Mouse (Mus musculus) left cerebral cortex, postnatal 36 days (tissue): ENCODE measurements around the gene Thy1. TPM values are rescaled to one million over a fixed set of nuclear protein-coding genes. Genes with fewer than 3 reads are reported as not detected.

Experiments
- DNase-seq, 2 experiments: peaks; one replicate each; pipeline ENCODE4 v3.0.0; 2021 to 2022; ENCODE audit warnings: low spot score in 2 of 2, mixed read lengths in 1 of 2
- intact Hi-C: fragments of 180-260 bp; cut with DNase I; formaldehyde crosslinking; loops from one replicate; pipeline ENCODE4 v1.15.1; 2025
- total RNA-seq, 2 experiments: library from RNA; stranded (reverse); gene quantifications; 2 replicates each; pipeline ENCODE4 v1.2.3; 2021

Thy1 gene
- total RNA-seq, 2 experiments from 2014 or later: 821 to 972 TPM

- no peak for DNase-seq
- intact Hi-C loops: no loop called here
Observed at GRCm38 (mm10) chr9:44078136-44078797, 35.1 kb downstream of the Thy1 start.

- intact Hi-C loops: no loop called here
- DNase-seq: peak in 1 of 2 experiments; percentile 65
Observed at GRCm38 (mm10) chr9:44078955-44079756, 36.0 kb downstream of the Thy1 start.

- no peak for DNase-seq
- intact Hi-C loops: no loop called here
Observed at GRCm38 (mm10) chr9:44079997-44080780, 37.0 kb downstream of the Thy1 start.

- intact Hi-C loops: no loop called here
- peak in 1 of 2 experiments; percentile 64 for DNase-seq
Observed at GRCm38 (mm10) chr9:44080953-44081352, 37.8 kb downstream of the Thy1 start.

- intact Hi-C loops: no loop called here
- DNase-seq: no peak
Observed at GRCm38 (mm10) chr9:44081581-44081980, 38.4 kb downstream of the Thy1 start.

- DNase-seq: no peak
- intact Hi-C loops: no loop called here
Observed at GRCm38 (mm10) chr9:44082266-44082665, 39.1 kb downstream of the Thy1 start.

GRCm38 (mm10) chr9:44083392-44084121 lies 40.4 kb downstream of the Thy1 start:
- intact Hi-C loops: loop anchor here (2.0 kb wide), 1 partner anchor 17 kb away; the partner anchor contains the start of gene Usp2
- peak; percentile 84 to 87 for DNase-seq

- intact Hi-C loops: loop anchor here (2.0 kb wide), 1 partner anchor 17 kb away; the partner anchor contains the start of gene Usp2
- no peak for DNase-seq
Observed at GRCm38 (mm10) chr9:44084236-44084635, 41.1 kb downstream of the Thy1 start.

GRCm38 (mm10) chr9:44084659-44085229 lies 41.6 kb downstream of the Thy1 start:
- intact Hi-C loops: loop anchor here (2.0 kb wide), 1 partner anchor 18 kb away; the partner anchor contains the start of gene Usp2
- peak; percentile 90 to 92 for DNase-seq

GRCm38 (mm10) chr9:44085276-44085675 lies 42.1 kb downstream of the Thy1 start:
- intact Hi-C loops: loop anchor here (2.0 kb wide), 1 partner anchor 18 kb away; the partner anchor contains the start of gene Usp2
- no peak for DNase-seq

GRCm38 (mm10) chr9:44085741-44086665 lies 42.8 kb downstream of the Thy1 start:
- peak; percentile 79 to 81 for DNase-seq
- intact Hi-C loops: loop anchor here (2.0 kb wide), 1 partner anchor 19 kb away; the partner anchor contains the start of gene Usp2

- no peak for DNase-seq
- intact Hi-C loops: no loop called here
Observed at GRCm38 (mm10) chr9:44086960-44087359, 43.8 kb downstream of the Thy1 start.

GRCm38 (mm10) chr9:44087761-44088455 lies 44.7 kb downstream of the Thy1 start:
- DNase-seq: peak; percentile 67 to 70
- intact Hi-C loops: no loop called here

- no peak for DNase-seq
- intact Hi-C loops: no loop called here
Observed at GRCm38 (mm10) chr9:44088877-44089608, 45.9 kb downstream of the Thy1 start.

GRCm38 (mm10) chr9:44093612-44094503 lies 50.7 kb downstream of the Thy1 start:
- peak; percentile 82 to 87 for DNase-seq
- intact Hi-C loops: no loop called here

GRCm38 (mm10) chr9:44094737-44095136 lies 51.6 kb downstream of the Thy1 start:
- intact Hi-C loops: no loop called here
- no peak for DNase-seq
